Mouse (Mus musculus) T-cell, adult 2 months (primary cell): ENCODE data around the gene Fam160a1.

Source experiments
- DNase-seq: peaks from one replicate; pipeline ENCODE4 v3.0.0; 2022; ENCODE audit warnings: low spot score

The Fam160a1 gene

DNA sequence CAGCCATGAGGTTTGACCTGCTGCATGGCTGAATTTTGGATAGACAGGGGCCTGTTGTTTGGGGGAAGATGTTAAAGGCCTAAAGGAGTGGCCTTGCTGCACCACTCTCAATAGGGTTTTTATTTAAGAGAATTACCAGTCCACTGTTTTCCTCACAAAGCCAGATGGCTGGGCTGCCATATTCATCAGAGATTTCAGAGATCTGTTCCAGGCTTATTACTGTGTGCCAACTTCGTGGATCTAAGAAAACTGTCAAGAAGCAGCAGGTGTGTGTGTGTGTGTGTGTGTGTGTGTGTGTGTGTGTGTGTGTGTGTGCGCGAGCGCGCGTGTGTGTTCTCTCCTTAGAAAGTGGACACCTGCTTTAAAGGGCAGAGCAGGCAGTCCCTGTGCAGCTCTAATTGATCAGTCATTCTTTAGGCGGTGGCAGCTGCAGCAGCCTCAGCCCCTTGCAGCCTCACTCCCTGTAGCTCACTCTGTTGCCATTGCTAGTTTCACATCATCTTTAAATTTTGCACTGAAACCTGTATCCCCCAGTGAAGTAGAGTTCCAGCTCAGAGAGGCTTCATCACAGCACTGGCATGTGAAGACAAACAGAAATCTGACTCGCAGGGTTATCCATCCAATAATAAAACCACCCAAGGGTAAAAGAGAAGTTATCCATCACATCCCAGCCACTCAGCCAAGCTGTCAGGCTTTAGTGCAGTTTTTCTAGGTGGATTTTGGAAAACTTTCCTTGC lies 182.5 kb downstream of the Fam160a1 start:
- DNase-seq = no peak

DNA sequence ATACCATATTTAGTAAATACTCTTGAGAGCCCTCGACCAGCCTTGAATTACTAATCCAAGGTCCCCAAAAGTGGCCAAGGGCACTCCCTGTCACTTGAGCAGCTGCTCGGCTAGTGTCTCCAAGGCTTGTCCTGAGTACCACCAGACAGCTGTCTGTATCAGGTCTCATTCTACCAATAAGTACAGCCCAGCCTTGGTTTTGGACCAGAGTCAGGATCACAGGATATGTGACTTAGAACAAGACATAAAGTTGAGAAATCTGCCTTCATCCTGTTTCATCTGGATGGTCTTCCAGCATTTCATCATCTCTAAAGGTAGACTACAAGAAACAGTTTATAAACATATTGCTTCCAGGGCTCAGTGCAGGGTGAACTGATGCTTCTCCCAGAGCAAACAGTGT lies 183.4 kb downstream of the Fam160a1 start:
- DNase-seq = no peak

DNA sequence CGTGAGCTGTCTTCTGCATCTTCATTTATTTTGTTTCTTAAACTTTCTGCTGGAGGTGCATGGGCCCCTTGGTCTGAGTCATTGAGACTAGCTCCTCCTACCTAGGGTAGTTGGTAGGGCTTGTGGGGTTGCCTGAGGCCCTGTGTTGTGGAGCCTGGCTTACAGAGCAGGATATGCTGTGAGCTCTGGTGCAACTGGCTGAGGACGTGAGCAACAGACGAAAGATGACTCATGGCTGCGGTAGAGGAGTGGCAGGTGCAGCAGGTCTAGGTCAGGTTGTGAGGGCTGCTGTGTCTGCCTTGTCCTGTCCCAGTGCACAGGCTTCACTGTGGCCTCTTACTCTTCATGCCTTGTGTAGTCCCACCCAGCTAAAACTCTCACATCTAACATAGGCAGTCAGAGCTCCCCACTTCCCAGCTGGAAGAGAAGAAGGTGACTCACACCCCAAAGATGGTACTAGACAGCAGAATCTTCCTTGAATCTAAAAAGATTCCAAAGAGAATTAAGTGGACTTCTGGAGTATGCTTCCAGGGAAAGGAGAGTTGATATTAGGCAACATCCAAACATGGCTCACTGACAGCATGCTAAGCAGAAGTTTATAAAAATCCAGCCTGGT lies 187.1 kb downstream of the Fam160a1 start:
- DNase-seq = no peak

DNA sequence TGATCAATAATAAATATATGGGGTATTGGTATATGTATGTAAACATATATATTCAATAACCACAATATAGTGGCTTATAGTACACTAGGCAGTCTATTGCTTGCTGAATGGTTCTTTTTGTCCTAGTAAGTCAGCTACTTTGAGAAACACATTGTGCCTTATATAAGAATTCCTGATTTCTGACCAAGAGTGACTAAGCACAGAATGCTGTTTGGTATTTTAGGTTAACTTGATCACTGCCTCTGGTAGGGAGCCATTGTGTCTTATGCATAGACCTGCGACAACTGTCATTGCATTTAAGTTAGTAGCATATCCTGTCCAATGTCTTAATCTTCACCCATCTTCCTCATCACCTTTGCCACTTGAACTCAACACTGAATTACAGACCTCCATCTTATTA lies 197.3 kb downstream of the Fam160a1 start:
- DNase-seq = no peak

DNA sequence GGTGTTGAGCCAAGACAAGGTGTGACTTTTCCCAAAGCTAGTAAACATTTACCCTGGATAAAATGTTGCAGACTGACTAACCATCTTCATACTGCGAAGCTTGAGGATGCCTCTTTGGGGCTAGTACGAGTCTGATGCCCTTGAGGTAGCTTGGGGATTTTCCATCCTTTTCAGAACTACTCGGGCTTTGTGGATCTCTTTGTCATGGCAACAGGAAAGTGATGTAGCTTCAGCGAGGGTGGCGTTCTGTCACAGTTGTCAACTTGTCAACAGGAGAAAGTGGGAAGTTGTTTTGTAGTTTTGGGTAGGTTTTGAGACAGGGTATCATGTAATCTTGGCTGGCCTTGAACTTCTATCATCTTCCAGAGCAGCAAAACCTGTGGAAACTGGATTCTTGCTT lies 197.7 kb downstream of the Fam160a1 start:
- DNase-seq = no peak

DNA sequence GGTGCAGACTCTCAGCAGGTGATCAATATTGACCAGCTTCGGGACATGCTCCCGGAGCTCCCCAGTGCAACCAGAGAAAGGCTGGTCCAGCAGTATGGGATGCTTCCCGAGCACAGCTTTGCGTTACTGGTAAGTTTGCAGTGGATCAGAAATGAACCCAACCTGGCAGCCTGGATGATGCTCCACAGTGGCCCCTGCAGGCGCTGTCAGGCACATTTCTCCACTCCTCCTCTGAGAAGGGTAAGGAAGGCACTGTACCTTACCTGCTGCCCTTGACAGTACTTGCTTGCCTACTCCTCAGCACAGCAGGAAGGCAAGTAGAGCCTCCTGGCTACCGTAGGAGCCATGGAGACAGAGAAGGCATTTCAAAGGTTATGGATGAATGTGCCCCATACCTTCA lies 198.2 kb downstream of the Fam160a1 start:
- no peak for DNase-seq

DNA sequence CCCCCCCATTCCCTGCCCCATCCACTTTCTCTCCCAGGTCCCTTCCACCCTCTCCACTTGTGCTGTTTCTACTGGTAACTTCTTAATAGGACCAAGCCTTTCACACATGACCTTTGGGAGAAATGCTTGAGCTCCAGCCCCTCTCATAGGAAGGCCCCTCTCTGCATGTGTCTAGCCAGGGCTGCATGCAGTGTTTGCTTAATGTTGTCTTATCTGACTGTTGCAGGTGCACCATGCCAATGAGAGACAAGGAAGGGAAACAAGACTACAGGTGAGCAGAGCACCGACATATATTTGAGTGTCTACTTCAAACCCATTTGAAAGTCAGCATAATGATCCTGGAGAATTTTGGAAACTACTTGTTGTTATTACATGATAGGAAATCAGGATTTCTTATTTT lies 200.7 kb downstream of the Fam160a1 start:
- no peak for DNase-seq
